Mouse (Mus musculus) ES-Bruce4 (cell line): Measurements from ENCODE around the gene Gm10721. TPM values are rescaled to one million over a fixed set of nuclear protein-coding genes. Genes with fewer than 3 reads are reported as not detected.
"Not testable (repeated sequence)": the region's sequence is repeated elsewhere in the genome, so short reads cannot be mapped to it uniquely, and the experiment has no call there.

Experiments used
- H3K27ac ChIP-seq: 2 replicates; pipeline ENCODE4 v1.5.1; 2012; ENCODE audit warnings: low read length, inconsistent platforms; ENCODE audit not compliant: insufficient read depth
- H3K27me3 ChIP-seq: 2 replicates; pipeline ENCODE4 v1.6.1; 2012; ENCODE audit warnings: mild to moderate bottlenecking, low read length, inconsistent platforms; ENCODE audit not compliant: control insufficient read depth, poor library complexity, insufficient read depth, severe bottlenecking
- H3K36me3 ChIP-seq: 2 replicates; pipeline ENCODE4 v1.6.1; 2012; ENCODE audit warnings: inconsistent platforms, mild to moderate bottlenecking, low read length, moderate library complexity; ENCODE audit not compliant: control insufficient read depth, poor library complexity, insufficient read depth, severe bottlenecking
- H3K4me1 ChIP-seq: one replicate; pipeline ENCODE4 v1.8.1; 2011; ENCODE audit warnings: low read length; ENCODE audit not compliant: control insufficient read depth, insufficient read depth
- H3K4me3 ChIP-seq: 2 replicates; pipeline ENCODE4 v1.5.1; 2011; ENCODE audit warnings: low read depth, mild to moderate bottlenecking, low read length
- H3K9ac ChIP-seq: 2 replicates; pipeline ENCODE4 v1.6.1; 2012; ENCODE audit warnings: low read depth, mild to moderate bottlenecking, inconsistent platforms; ENCODE audit not compliant: poor library complexity, severe bottlenecking
- H3K9me3 ChIP-seq: replicated peaks from 2 replicates; pipeline ENCODE4 v1.6.1; 2012; ENCODE audit warnings: mild to moderate bottlenecking, low read length, inconsistent platforms; ENCODE audit not compliant: control insufficient read depth, poor library complexity, insufficient read depth, severe bottlenecking
- polyA plus RNA-seq: library from polyadenylated mRNA; stranded (reverse); fragments of >200 nt; gene quantifications from 2 replicates; pipeline ENCODE4 v1.2.4, GENCODE M21; 2011; ENCODE audit warnings: low read depth; ENCODE audit not compliant: missing spikeins, insufficient read depth, insufficient read length

Gm10721 gene
- polyA plus RNA-seq, 1 experiment = not detected

- not testable (repeated sequence) for H3K27ac ChIP-seq, H3K27me3 ChIP-seq, H3K36me3 ChIP-seq, H3K9me3 ChIP-seq, H3K4me3 ChIP-seq, H3K9ac ChIP-seq, H3K4me1 ChIP-seq
These were observed 802 bp upstream of the Gm10721 start for GRCm38 (mm10) chr9:3012054-3012621.

GRCm38 (mm10) chr9:3015354-3015753, 2.4 kb downstream of the Gm10721 start, which contains the start of gene Gm10720:
TSS of gene Gm10720 (plus strand) at chr9:3015654.
- not testable (repeated sequence) for H3K27ac ChIP-seq, H3K9me3 ChIP-seq, H3K4me1 ChIP-seq, H3K27me3 ChIP-seq, H3K36me3 ChIP-seq, H3K4me3 ChIP-seq, H3K9ac ChIP-seq

DNA sequence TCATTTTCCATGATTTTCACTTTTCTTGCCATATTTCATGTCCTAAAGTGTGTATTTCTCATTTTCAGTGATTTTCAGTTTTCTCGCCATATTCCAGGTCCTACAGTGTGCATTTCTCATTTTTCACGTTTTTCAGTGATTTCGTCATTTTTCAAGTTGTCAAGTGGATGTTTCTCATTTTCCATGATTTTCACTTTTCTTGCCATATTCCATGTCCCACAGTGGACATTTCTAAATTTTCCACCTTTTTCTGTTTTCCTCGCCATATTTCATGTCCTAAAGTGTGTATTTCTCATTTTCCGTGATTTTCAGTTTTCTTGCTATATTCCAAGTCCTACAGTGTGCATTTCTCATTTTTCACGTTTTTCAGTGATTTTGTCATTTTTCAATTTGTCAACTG, 3.0 kb downstream of the Gm10721 start:
- not testable (repeated sequence) for H3K27ac ChIP-seq, H3K4me3 ChIP-seq, H3K4me1 ChIP-seq, H3K9me3 ChIP-seq, H3K9ac ChIP-seq, H3K36me3 ChIP-seq, H3K27me3 ChIP-seq

DNA sequence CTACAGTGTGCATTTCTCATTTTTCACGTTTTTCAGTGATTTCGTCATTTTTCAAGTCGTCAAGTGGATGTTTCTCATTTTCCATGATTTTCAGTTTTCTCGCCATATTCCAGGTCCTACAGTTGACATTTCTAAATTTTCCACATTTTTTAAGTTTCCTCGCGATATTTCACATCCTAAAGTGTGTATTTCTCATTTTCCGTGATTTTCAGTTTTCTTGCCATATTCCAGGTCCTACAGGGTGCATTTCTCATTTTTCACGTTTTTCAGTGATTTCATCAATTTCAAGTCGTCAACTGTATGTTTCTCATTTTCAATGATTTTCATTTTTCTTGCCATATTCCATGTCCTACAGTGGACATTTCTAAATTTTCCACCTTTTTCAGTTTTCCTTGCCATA, 4.2 kb downstream of the Gm10721 start, which contains the start of gene Gm10719:
Gm10719 (plus strand) TSS at position 301 of the 400 bp plus-strand sequence.
- not testable (repeated sequence) for H3K27ac ChIP-seq, H3K4me1 ChIP-seq, H3K36me3 ChIP-seq, H3K9ac ChIP-seq, H3K9me3 ChIP-seq, H3K4me3 ChIP-seq, H3K27me3 ChIP-seq

DNA sequence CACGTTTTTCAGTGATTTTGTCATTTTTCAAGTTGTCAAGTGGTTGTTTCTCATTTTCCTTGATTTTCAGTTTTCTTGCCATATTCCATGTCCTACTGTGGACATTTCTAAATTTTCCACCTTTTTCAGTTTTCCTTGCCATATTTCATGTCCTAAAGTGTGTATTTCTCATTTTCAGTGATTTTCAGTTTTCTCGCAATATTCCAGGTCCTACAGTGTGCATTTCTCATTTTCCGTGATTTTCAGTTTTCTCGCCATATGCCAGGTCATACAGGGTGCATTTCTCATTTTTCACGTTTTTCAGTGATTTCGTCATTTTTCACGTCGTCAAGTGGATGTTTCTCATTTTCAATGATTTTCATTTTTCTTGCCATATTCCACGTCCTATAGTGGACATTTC, 6.0 kb downstream of the Gm10721 start:
- H3K4me3 ChIP-seq, H3K27me3 ChIP-seq, H3K4me1 ChIP-seq, H3K27ac ChIP-seq, H3K9ac ChIP-seq, H3K36me3 ChIP-seq, H3K9me3 ChIP-seq: not testable (repeated sequence)

- not testable (repeated sequence) for H3K9ac ChIP-seq, H3K27me3 ChIP-seq, H3K36me3 ChIP-seq, H3K4me1 ChIP-seq, H3K27ac ChIP-seq, H3K4me3 ChIP-seq, H3K9me3 ChIP-seq
These were observed 7.1 kb downstream of the Gm10721 start for GRCm38 (mm10) chr9:3019835-3020727.

GRCm38 (mm10) chr9:3022316-3023008, 9.5 kb downstream of the Gm10721 start:
- H3K4me1 ChIP-seq, H3K4me3 ChIP-seq, H3K9ac ChIP-seq, H3K27ac ChIP-seq, H3K9me3 ChIP-seq, H3K36me3 ChIP-seq, H3K27me3 ChIP-seq: not testable (repeated sequence)

GRCm38 (mm10) chr9:3023312-3023984, 10.5 kb downstream of the Gm10721 start, which contains the start of gene Gm10718:
TSS of gene Gm10718 (plus strand) at chr9:3023547.
- not testable (repeated sequence) for H3K4me3 ChIP-seq, H3K27me3 ChIP-seq, H3K4me1 ChIP-seq, H3K9ac ChIP-seq, H3K27ac ChIP-seq, H3K9me3 ChIP-seq, H3K36me3 ChIP-seq

- H3K36me3 ChIP-seq, H3K9me3 ChIP-seq, H3K9ac ChIP-seq, H3K4me1 ChIP-seq, H3K27ac ChIP-seq, H3K27me3 ChIP-seq, H3K4me3 ChIP-seq: not testable (repeated sequence)
These were observed 11.2 kb downstream of the Gm10721 start for GRCm38 (mm10) chr9:3023985-3024648.
